Mouse (Mus musculus) cerebellum, postnatal 4 days (tissue): ENCODE data around the gene Cd72.
"Not testable (repeated sequence)": the region's sequence is repeated elsewhere in the genome, so short reads cannot be mapped to it uniquely, and the experiment has no call there.

Source experiments
- DNase-seq, 2 experiments: peaks; one replicate each; pipeline ENCODE4 v3.0.0; 2022; ENCODE audit warnings: low spot score in 2 of 2, mixed read lengths in 1 of 2

The Cd72 gene

DNA sequence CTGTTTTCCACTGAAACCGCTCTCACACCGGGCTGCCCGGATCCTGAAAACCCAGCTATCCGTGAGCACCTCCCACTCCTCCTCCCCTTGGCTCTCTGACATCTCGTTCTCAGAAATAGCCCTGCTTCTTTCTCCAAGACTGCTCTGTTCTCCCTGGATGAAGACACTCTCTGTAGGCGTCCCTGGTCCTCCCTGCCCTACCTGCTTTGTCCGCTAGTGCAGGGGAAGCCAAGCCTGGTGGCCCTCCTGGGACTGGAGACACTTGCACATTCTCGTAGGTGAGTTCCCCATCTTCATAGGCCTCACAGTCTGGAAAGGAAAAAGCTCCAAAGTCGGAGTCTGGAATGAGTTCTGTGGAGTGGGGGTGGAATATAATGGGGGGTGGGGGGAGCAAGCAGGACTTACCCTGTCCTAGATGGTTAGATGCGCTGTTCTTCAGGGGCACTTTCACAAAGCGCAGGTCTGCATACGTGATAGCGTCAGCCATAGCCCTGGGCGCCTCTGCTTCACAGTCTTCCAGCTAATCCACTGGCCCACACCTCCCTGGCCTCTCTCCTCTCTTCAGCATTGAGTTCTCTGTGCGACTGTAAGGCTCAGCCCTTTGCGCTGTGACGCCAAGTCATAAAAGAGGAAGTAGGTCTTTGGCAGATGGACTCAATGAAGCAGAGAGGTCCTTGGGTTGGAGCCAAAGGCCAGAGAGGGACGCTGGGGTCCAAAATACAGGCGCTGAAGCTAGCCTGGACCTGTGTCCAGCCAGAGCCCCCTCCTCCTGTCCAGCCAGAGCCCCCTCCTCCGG lies at the start of gene Cd72:
Cd72 (minus strand) TSS at position 588 of the 796 bp plus-strand sequence.
- no peak for DNase-seq

DNA sequence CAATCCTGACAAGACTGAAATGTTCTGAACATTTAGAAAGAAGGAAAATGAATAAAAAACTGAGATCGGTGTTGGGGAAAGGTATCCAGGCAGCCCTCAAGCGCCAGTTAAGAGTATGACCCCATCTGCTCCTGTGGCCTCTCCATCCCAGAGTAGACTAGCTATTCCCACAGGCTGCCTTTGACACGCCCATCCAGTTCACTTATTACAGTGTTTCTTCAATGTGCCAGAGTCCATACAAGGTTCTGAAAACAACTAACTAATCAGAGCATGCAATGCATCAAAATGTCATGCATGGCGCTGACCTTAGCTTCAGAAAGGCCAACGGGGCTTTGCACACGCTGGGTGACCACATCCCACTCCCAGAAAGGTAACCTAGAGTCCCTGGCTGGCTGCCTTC lies 49.1 kb upstream of the Cd72 start:
- no peak for DNase-seq

GRCm38 (mm10) chr4:43503041-43503440 lies 48.6 kb upstream of the Cd72 start:
- DNase-seq = no peak

DNA sequence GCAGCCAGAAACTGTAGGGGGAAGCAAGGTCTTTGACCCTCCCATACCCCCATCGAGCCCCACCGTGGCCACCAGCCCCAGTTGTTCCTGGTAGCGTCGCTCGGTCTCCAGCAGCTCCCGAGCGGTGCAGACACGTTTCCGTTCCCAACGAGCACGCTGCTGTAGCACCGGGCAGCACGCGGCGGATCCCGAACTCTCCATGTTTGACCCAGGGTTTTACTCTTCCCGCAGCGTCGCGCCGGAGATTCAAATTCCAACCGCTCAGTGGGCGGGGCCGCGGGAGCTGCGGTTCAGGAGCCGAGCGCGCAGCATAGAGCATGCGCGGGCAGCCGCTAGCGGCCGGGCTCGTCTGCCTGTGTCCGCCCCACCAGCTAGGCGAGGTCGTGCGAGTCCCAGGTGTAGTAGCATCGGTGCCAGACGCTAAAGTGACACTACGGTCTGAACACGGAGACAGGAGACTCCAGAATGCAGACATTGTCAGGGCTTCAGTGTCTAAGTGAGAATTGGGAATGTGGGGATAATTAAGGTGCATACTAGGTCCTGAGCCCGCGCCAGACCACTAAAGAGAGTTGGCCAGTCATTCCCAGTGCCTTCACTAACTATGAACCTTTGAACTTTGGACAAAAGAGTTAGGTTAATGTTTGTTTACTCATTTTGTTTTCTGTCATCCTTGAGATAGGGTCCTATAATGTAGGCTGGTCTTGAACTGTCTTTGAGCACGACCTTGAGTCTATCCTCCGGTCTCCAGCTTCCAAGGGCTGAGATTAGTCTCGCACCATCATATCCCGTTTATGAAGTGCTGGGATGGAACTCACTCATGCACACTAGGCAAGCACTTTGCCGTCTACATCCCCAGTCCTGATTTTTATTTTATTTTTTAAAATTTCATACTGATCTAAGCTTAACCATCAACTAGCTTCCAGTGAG lies 45.2 kb upstream of the Cd72 start, which contains the start of gene Arhgef39:
Arhgef39 (minus strand) TSS at position 289 of the 927 bp plus-strand sequence.
- peak; percentile 61 to 75 for DNase-seq

DNA sequence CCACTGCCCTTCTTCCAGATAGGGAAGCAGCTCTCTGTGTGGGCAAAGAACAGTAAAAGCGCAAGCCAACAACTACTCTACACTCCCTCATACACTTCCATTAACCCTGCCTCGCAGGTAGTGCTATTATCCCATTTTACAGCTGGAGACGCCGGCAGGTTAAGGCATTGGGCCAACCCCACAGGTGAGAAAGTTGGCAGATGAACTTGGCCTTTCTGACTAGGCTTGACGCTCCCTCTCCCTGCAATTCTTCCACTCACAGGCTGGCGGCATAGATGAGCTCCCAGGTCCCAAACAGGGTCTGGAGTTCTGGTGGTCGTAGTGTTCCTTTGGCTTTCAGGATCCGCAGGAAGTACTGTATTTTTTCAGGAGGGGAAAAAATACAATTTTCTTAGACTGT lies 44.6 kb upstream of the Cd72 start:
- DNase-seq = no peak

GRCm38 (mm10) chr4:43497946-43498345 lies 43.5 kb upstream of the Cd72 start:
- DNase-seq = no peak

GRCm38 (mm10) chr4:43497405-43497804 lies 43.0 kb upstream of the Cd72 start:
- DNase-seq = no peak

- no peak for DNase-seq
These were observed 42.2 kb upstream of the Cd72 start for GRCm38 (mm10) chr4:43496587-43496986.

DNA sequence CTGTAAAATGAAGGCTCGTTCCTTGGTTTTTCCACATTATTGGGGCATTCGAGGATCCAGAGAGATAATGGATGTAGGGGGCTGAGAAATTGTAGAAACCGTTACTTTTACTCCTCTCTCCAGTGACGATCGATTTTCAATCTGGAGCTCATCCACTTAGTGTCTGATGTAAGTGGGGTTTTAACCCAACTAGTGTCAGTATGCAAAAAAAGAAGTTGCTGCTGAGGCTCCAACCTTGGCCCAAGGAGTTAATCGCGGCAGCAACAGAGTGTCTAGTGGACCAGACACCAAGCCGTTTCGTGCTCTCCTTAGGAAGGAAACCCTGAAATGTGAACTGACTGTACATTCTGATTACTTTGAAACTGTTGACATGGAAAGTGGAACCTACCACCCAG lies 39.4 kb upstream of the Cd72 start:
- DNase-seq = no peak

DNA sequence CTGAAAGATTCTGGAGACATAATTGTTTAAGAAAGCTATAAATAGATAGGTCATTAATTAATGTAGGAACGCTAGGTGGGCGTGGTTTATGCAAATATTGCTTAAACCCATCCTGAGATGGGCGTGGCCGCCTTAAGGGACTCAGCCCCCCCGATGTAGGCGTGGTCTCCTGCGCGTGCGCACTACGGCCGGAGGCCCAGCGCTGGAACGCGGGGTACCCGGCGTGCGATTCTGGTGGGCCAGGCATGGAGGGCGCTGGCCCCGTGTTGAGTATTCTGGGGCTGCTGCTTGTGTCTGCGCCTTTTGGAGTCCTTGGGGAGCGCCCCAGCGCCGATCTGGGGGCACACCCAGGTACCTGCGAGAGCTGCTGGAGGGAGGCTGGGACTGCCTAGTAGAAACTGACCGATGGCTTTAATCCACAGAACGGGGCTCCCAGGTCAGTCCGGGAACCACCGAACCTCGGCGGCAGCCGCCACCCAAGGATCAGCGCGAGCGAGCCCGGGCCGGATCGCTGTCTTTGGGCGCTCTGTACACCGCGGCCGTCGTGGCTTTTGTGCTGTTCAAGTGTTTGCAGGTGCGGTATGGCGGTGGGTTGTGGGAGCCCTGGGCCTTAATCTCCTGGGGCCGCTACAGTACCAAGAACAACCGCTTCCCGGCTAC lies 38.9 kb upstream of the Cd72 start:
- DNase-seq = peak; percentile 97 to 98

- DNase-seq = peak; percentile 68 to 89
These were observed 38.4 kb upstream of the Cd72 start, which contains the start of gene Ccdc107 for GRCm38 (mm10) chr4:43492821-43493185. TSS of gene Ccdc107 (plus strand) at chr4:43492900.

- no peak for DNase-seq
These were observed 37.8 kb upstream of the Cd72 start for GRCm38 (mm10) chr4:43492101-43492820.

DNA sequence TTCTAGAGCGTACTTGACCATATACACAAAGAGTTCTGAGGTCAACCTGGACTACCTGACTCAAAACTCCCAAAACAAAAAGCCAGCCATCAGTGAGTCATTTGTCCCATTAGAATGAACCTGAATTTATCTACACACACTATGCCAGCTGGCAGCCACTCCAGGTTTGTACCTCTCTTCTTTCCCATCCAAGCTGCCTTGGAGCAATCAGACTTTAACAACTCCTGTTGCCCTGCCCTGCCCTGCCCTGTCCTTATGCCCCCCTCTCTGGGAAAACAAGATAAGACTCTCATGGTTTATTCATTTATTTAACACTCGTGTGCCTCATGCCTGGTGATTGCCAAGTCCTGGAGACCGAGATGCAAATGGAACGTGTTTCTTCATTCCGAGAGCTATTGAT lies 36.4 kb upstream of the Cd72 start:
- no peak for DNase-seq

DNA sequence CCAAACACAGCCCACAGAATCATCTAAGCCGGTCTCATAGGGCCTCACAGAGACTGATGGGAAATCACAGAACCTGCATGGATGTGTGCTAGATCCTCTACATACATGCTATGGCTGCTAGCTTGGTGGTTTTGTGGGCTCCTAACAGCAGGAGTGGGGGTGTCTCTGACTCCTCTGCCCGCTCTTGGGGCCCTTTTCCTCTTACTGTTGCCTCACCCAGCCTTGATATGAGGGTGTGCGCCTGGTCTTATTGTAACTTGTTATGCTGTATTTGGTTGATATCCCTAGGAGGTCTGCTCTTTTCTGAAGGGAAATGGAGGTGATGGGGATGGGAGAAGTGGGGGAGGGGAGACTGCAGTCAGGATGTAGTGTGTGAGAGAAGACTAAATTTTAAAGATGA lies 35.2 kb upstream of the Cd72 start:
- DNase-seq = no peak

GRCm38 (mm10) chr4:43485666-43486065 lies 31.2 kb upstream of the Cd72 start:
- DNase-seq = not testable (repeated sequence)

DNA sequence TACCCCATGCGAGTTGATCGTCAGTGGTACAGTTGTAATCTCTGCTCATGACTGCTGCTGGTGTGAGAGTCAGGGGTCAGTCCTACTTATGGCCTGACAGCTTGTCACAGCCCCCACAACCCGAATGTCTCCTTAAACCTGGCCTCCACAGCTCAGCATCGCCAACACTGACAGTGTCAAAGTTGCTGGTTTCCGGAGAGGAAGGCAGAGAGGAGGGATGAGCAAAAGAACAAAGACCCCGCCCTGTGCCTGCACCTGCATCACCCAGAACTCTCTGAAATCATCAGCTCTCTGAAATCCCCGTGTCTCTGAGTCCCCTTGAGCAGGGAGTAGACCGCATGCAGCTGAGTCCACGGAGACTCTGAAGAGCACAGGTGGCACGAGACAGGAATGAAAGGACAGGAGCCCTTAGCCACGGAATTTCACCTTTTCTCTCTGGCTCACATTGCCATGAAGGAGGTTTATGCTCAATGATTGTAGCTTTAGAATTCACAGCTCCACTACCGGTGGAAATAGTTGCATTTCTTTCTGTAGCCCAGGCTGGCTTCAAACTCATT lies 29.2 kb upstream of the Cd72 start, which contains the start of gene Sit1:
Sit1 (minus strand) TSS at position 200 of the 557 bp plus-strand sequence.
- no peak for DNase-seq

DNA sequence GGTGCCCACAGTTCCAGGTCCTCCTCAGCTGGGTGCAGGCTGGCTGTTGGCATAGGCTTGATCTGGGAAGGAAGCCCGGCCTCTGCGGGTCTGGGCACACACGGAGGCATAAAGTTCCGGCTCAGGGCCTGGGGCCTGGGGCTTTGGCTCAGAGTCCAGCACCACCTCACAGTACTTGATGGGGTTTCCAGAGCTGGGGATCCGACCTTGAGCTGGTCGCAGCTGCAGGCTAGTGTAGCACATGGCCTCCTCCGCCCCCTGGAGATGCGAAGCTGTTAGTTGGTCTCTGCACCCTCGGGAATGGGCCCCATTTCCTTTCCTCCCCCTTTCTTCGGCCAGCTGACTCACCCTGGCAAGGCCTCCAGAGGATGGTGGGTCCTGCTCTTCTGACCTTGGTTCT lies 28.2 kb upstream of the Cd72 start:
- DNase-seq = no peak

DNA sequence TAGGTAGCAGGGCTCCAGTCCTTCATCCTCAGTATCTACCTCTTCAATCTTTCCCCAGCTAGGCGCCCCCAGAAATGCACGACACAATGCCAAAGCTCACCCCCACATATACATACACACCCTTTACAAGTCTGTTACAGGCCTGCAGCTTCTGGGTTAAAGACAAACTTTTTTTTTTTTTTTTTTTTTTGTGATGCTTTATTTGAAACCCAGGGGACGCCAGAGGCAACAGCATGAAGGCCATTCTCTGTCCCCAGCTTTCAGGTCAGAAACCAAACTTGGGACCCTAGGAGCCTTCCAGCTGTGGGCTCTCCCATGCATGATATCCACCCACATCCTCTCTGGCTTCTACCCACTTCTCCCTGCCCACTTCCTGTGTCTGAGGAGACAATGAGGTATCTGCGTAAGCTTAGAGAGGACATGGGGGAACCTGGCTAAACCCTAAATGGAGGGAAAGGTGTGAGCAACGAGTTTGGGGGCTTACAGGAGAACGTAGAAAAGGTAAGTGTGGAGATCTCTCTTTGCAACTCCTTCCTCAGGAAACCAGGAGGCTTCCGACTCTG lies 27.5 kb upstream of the Cd72 start:
- DNase-seq = no peak

GRCm38 (mm10) chr4:43480985-43481384 lies 26.6 kb upstream of the Cd72 start:
- DNase-seq = no peak
